Mouse (Mus musculus): Measurements from ENCODE around the gene Cdh4.

Gene Cdh4

GRCm38 (mm10) chr2:179659254-179659653, 217.0 kb downstream of the Cdh4 start:
- TF ChIP-seq NANOG (IDR thresholded peaks at IDR 0.05; ENCODE audit: borderline replicate concordance, low read length) = no peak
- no peak for TF ChIP-seq CTCF (conservative IDR thresholded peaks at IDR 0.05; ENCODE audit: low read length)
- TF ChIP-seq POU5F1 (IDR thresholded peaks at IDR 0.05; ENCODE audit: borderline replicate concordance, low read length) = no peak
- H3K4me1 ChIP-seq (replicated peaks; ENCODE audit: low read depth, low read length) = peaks cover 9% of the 10 kb centered on the region
- H3K4me3 ChIP-seq (replicated peaks; ENCODE audit: low read length) = no peak overlapping the region
- H3K36me3 ChIP-seq (ENCODE audit: insufficient read depth, low read length) = no peaks in the 10 kb centered on the region
- peaks cover 18% of the 10 kb centered on the region for H3K27me3 ChIP-seq (ENCODE audit: insufficient read depth, low read length)
- H3K9me3 ChIP-seq (ENCODE audit: low read length) = peaks cover 13% of the 10 kb centered on the region

GRCm38 (mm10) chr2:179661998-179662714, 219.9 kb downstream of the Cdh4 start:
- peaks cover 24% of the 10 kb centered on the region for H3K27me3 ChIP-seq (ENCODE audit: insufficient read depth, low read length)
- no peaks in the 10 kb centered on the region for H3K36me3 ChIP-seq (ENCODE audit: insufficient read depth, low read length)
- H3K4me3 ChIP-seq (replicated peaks; ENCODE audit: low read length) = no peak overlapping the region
- peaks cover 10% of the 10 kb centered on the region for H3K4me1 ChIP-seq (replicated peaks; ENCODE audit: low read depth, low read length)
- peaks cover 13% of the 10 kb centered on the region for H3K9me3 ChIP-seq (ENCODE audit: low read length)
- TF ChIP-seq POU5F1 (IDR thresholded peaks at IDR 0.05; ENCODE audit: borderline replicate concordance, low read length) = no peak
- TF ChIP-seq NANOG (IDR thresholded peaks at IDR 0.05; ENCODE audit: borderline replicate concordance, low read length) = no peak
- TF ChIP-seq CTCF (conservative IDR thresholded peaks at IDR 0.05; ENCODE audit: low read length) = no peak

- H3K27me3 ChIP-seq (ENCODE audit: insufficient read depth, low read length) = peaks cover 24% of the 10 kb centered on the region
- TF ChIP-seq CTCF (conservative IDR thresholded peaks at IDR 0.05; ENCODE audit: low read length) = no peak
- no peak for TF ChIP-seq NANOG (IDR thresholded peaks at IDR 0.05; ENCODE audit: borderline replicate concordance, low read length)
- no peaks in the 10 kb centered on the region for H3K36me3 ChIP-seq (ENCODE audit: insufficient read depth, low read length)
- peaks cover 13% of the 10 kb centered on the region for H3K9me3 ChIP-seq (ENCODE audit: low read length)
- peaks cover 10% of the 10 kb centered on the region for H3K4me1 ChIP-seq (replicated peaks; ENCODE audit: low read depth, low read length)
- no peak overlapping the region for H3K4me3 ChIP-seq (replicated peaks; ENCODE audit: low read length)
Measured at GRCm38 (mm10) chr2:179662739-179663138, 220.5 kb downstream of the Cdh4 start.

GRCm38 (mm10) chr2:179663652-179664051, 221.4 kb downstream of the Cdh4 start:
- H3K9me3 ChIP-seq (ENCODE audit: low read length) = peaks cover 13% of the 10 kb centered on the region
- TF ChIP-seq POU5F1 (IDR thresholded peaks at IDR 0.05; ENCODE audit: borderline replicate concordance, low read length) (no peak), CTCF (conservative IDR thresholded peaks at IDR 0.05; ENCODE audit: low read length) (no peak), NANOG (IDR thresholded peaks at IDR 0.05; ENCODE audit: borderline replicate concordance, low read length) (no peak)
- H3K4me1 ChIP-seq (replicated peaks; ENCODE audit: low read depth, low read length) = peaks cover 10% of the 10 kb centered on the region
- peaks cover 24% of the 10 kb centered on the region for H3K27me3 ChIP-seq (ENCODE audit: insufficient read depth, low read length)
- no peaks in the 10 kb centered on the region for H3K36me3 ChIP-seq (ENCODE audit: insufficient read depth, low read length)
- no peak overlapping the region for H3K4me3 ChIP-seq (replicated peaks; ENCODE audit: low read length)

GRCm38 (mm10) chr2:179664171-179664608, 222.0 kb downstream of the Cdh4 start:
- H3K27me3 ChIP-seq (ENCODE audit: insufficient read depth, low read length) = peaks cover 24% of the 10 kb centered on the region

GRCm38 (mm10) chr2:179670689-179671088, 228.5 kb downstream of the Cdh4 start:
- no peak overlapping the region for H3K4me3 ChIP-seq (replicated peaks; ENCODE audit: low read length)
- no peaks in the 10 kb centered on the region for H3K36me3 ChIP-seq (ENCODE audit: insufficient read depth, low read length)
- no peaks in the 10 kb centered on the region for H3K9me3 ChIP-seq (ENCODE audit: low read length)
- no peak for TF ChIP-seq NANOG (IDR thresholded peaks at IDR 0.05; ENCODE audit: borderline replicate concordance, low read length)
- no peak for TF ChIP-seq POU5F1 (IDR thresholded peaks at IDR 0.05; ENCODE audit: borderline replicate concordance, low read length)
- TF ChIP-seq CTCF (conservative IDR thresholded peaks at IDR 0.05; ENCODE audit: low read length) = no peak
- peaks cover 14% of the 10 kb centered on the region for H3K27me3 ChIP-seq (ENCODE audit: insufficient read depth, low read length)
- H3K4me1 ChIP-seq (replicated peaks; ENCODE audit: low read depth, low read length) = no peaks in the 10 kb centered on the region

More at GRCm38 (mm10) chr2:179664171-179664608, 222.0 kb downstream of the Cdh4 start:
- Histone ChIP-seq H3K4me1 (replicated peaks; ENCODE audit: low read depth, low read length) (peaks cover 10% of the 10 kb centered on the region), H3K36me3 (ENCODE audit: insufficient read depth, low read length) (no peaks in the 10 kb centered on the region), H3K4me3 (replicated peaks; ENCODE audit: low read length) (peak overlapping the region; percentile 39; the same call in 1 of the 2 replicates), H3K9me3 (ENCODE audit: low read length) (peaks cover 13% of the 10 kb centered on the region)
- TF ChIP-seq NANOG (IDR thresholded peaks at IDR 0.05; ENCODE audit: borderline replicate concordance, low read length) (no peak), CTCF (conservative IDR thresholded peaks at IDR 0.05; ENCODE audit: low read length) (no peak), POU5F1 (IDR thresholded peaks at IDR 0.05; ENCODE audit: borderline replicate concordance, low read length) (no peak)

GRCm38 (mm10) chr2:179679866-179680265, 237.6 kb downstream of the Cdh4 start:
- peaks cover 9% of the 10 kb centered on the region; the same call in 1 of the 2 replicates for H3K4me1 ChIP-seq (replicated peaks; ENCODE audit: low read depth, low read length)
- H3K27me3 ChIP-seq (ENCODE audit: insufficient read depth, low read length) = peaks cover 24% of the 10 kb centered on the region
- no peak overlapping the region for H3K4me3 ChIP-seq (replicated peaks; ENCODE audit: low read length)
- H3K9me3 ChIP-seq (ENCODE audit: low read length) = no peaks in the 10 kb centered on the region
- TF ChIP-seq POU5F1 (IDR thresholded peaks at IDR 0.05; ENCODE audit: borderline replicate concordance, low read length) (no peak), CTCF (conservative IDR thresholded peaks at IDR 0.05; ENCODE audit: low read length) (no peak), NANOG (IDR thresholded peaks at IDR 0.05; ENCODE audit: borderline replicate concordance, low read length) (no peak)
- H3K36me3 ChIP-seq (ENCODE audit: insufficient read depth, low read length) = no peaks in the 10 kb centered on the region

- H3K9me3 ChIP-seq (ENCODE audit: low read length) = no peaks in the 10 kb centered on the region
- TF ChIP-seq POU5F1 (IDR thresholded peaks at IDR 0.05; ENCODE audit: borderline replicate concordance, low read length) (no peak), NANOG (IDR thresholded peaks at IDR 0.05; ENCODE audit: borderline replicate concordance, low read length) (no peak), CTCF (conservative IDR thresholded peaks at IDR 0.05; ENCODE audit: low read length) (peak; percentile 96)
- H3K36me3 ChIP-seq (ENCODE audit: insufficient read depth, low read length) = no peaks in the 10 kb centered on the region
- H3K4me1 ChIP-seq (replicated peaks; ENCODE audit: low read depth, low read length) = peaks cover 9% of the 10 kb centered on the region; the same call in 1 of the 2 replicates
- peaks cover 19% of the 10 kb centered on the region for H3K27me3 ChIP-seq (ENCODE audit: insufficient read depth, low read length)
- H3K4me3 ChIP-seq (replicated peaks; ENCODE audit: low read length) = no peak overlapping the region
Measured at GRCm38 (mm10) chr2:179681386-179681785, 239.2 kb downstream of the Cdh4 start.

Measured in E14TG2a.4 (cell line).